Mouse (Mus musculus): Measurements from ENCODE around the gene Ifit3b.
"Not testable (repeated sequence)": the region's sequence is repeated elsewhere in the genome, so short reads cannot be mapped to it uniquely, and the experiment has no call there.

The Ifit3b gene

GRCm38 (mm10) chr19:34607237-34608051 lies at the start of gene Ifit3b:
TSS of gene Ifit3b (plus strand) at chr19:34607970.
- not testable (repeated sequence) for DNase-seq (ENCODE audit: low read depth, low spot score)

- DNase-seq (ENCODE audit: low read depth, low spot score) = no peak
Measured at GRCm38 (mm10) chr19:34562556-34562955, 45.2 kb upstream of the Ifit3b start.

- DNase-seq (ENCODE audit: low read depth, low spot score) = no peak
Measured at GRCm38 (mm10) chr19:34566178-34566784, 41.5 kb upstream of the Ifit3b start.

GRCm38 (mm10) chr19:34568988-34569895 lies 38.5 kb upstream of the Ifit3b start:
- DNase-seq (ENCODE audit: low read depth, low spot score) = no peak

GRCm38 (mm10) chr19:34569896-34570476 lies 37.8 kb upstream of the Ifit3b start:
- DNase-seq (ENCODE audit: low read depth, low spot score) = no peak

- no peak for DNase-seq (ENCODE audit: low read depth, low spot score)
Measured at GRCm38 (mm10) chr19:34571080-34571479, 36.7 kb upstream of the Ifit3b start.

- DNase-seq (ENCODE audit: low read depth, low spot score) = no peak
Measured at GRCm38 (mm10) chr19:34573650-34574049, 34.1 kb upstream of the Ifit3b start.

GRCm38 (mm10) chr19:34577121-34577520 lies 30.6 kb upstream of the Ifit3b start:
- no peak for DNase-seq (ENCODE audit: low read depth, low spot score)

GRCm38 (mm10) chr19:34582696-34583095 lies 25.1 kb upstream of the Ifit3b start:
- not testable (repeated sequence) for DNase-seq (ENCODE audit: low read depth, low spot score)

GRCm38 (mm10) chr19:34583126-34583766 lies 24.5 kb upstream of the Ifit3b start, which contains the start of gene Ifit3:
TSS of gene Ifit3 (plus strand) at chr19:34583531.
- not testable (repeated sequence) for DNase-seq (ENCODE audit: low read depth, low spot score)

GRCm38 (mm10) chr19:34585740-34586458 lies 21.9 kb upstream of the Ifit3b start:
- DNase-seq (ENCODE audit: low read depth, low spot score) = not testable (repeated sequence)

- DNase-seq (ENCODE audit: low read depth, low spot score) = not testable (repeated sequence)
Measured at GRCm38 (mm10) chr19:34587898-34588692, 19.7 kb upstream of the Ifit3b start.

- DNase-seq (ENCODE audit: low read depth, low spot score) = no peak
Measured at GRCm38 (mm10) chr19:34588959-34589358, 18.8 kb upstream of the Ifit3b start.

- DNase-seq (ENCODE audit: low read depth, low spot score) = no peak
Measured at GRCm38 (mm10) chr19:34593456-34593855, 14.3 kb upstream of the Ifit3b start.

GRCm38 (mm10) chr19:34594523-34594922 lies 13.2 kb upstream of the Ifit3b start:
- not testable (repeated sequence) for DNase-seq (ENCODE audit: low read depth, low spot score)

- DNase-seq (ENCODE audit: low read depth, low spot score) = no peak
Measured at GRCm38 (mm10) chr19:34596811-34597210, 11.0 kb upstream of the Ifit3b start.

GRCm38 (mm10) chr19:34598341-34598740 lies 9.4 kb upstream of the Ifit3b start:
- DNase-seq (ENCODE audit: low read depth, low spot score) = no peak

GRCm38 (mm10) chr19:34599250-34599649 lies 8.5 kb upstream of the Ifit3b start:
- not testable (repeated sequence) for DNase-seq (ENCODE audit: low read depth, low spot score)

GRCm38 (mm10) chr19:34601888-34602287 lies 5.9 kb upstream of the Ifit3b start, which contains the start of gene Ifit1bl1:
TSS of gene Ifit1bl1 (minus strand) at chr19:34601956.
- DNase-seq (ENCODE audit: low read depth, low spot score) = not testable (repeated sequence)
